Mouse (Mus musculus): ENCODE data around the gene Map4k3. TPM values are rescaled to one million over a fixed set of nuclear protein-coding genes. Genes with fewer than 3 reads are reported as not detected.

Gene Map4k3
- polyA plus RNA-seq, 1 experiment from 2014 or later, result 5.5 TPM

DNA sequence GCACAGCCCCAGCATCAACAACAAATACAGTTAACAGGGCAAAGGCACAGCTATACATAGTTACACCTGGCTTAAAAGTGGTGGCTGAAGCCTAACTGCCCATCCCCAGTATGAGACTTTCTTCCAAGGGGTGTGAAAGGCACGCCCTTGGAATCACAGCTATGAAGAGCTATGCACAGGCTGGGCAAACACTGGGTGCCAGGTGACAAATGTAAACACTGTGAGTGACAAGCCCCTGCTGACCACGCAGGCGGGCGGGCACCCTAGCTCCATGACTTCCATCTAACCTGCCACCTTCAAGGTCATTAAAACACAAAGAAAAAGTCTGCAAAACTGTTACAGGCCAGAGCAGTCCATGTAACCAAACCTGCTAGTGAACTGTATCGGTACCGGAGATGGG lies 19.5 kb downstream of the Map4k3 start:
- Histone ChIP-seq H3K4me2 (ENCODE audit: low read depth, low read length) (no peak overlapping the region), H3K36me3 (replicated peaks; ENCODE audit: insufficient read depth, low read length) (no peaks in the 10 kb centered on the region), H3K9ac (replicated peaks) (no peak overlapping the region), H3K9me3 (ENCODE audit: low read length) (no peaks in the 10 kb centered on the region), H3K4me1 (ENCODE audit: insufficient read depth) (peaks cover 21% of the 10 kb centered on the region), H3K27ac (ENCODE audit: low read depth) (no peak overlapping the region), H3K27me3 (ENCODE audit: insufficient read depth, low read length) (no peaks in the 10 kb centered on the region), H3K4me3 (ENCODE audit: low read depth, low read length) (no peak overlapping the region)
- no peak for DNase-seq
- WGBS (ENCODE audit: insufficient replicate concordance), result 81% methylated on average over 6 of the region's 6 CpGs
- no peak for ATAC-seq
- TF ChIP-seq CTCF (IDR thresholded peaks at IDR 0.05; ENCODE audit: low read depth), result no peak
- TF ChIP-seq EP300 (IDR thresholded peaks at IDR 0.05; ENCODE audit: low read depth), result no peak

DNA sequence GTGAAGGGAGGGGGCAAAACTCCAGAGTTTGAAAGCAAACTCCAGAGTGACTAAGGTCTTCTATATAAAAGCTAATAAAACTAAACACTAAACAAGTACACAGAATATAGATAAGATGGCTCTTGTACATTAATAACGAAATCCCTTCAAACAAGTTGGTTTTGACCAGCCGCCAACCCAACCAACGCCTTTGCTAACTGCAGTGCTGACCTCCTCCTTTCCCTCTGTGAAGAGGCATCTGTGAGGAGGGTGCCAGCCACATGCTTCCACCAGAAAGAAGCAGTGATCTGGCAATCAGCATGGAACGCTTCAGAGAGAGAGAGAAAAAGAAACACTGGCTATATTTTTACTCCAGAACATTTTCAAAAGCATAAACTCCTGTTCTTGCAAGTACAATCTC lies 21.1 kb downstream of the Map4k3 start:
- H3K4me2 ChIP-seq (ENCODE audit: low read depth, low read length), result no peak overlapping the region
- H3K27ac ChIP-seq (ENCODE audit: low read depth), result no peak overlapping the region
- no peak for TF ChIP-seq EP300 (IDR thresholded peaks at IDR 0.05; ENCODE audit: low read depth)
- TF ChIP-seq CTCF (IDR thresholded peaks at IDR 0.05; ENCODE audit: low read depth), result no peak
- no peak overlapping the region for H3K9ac ChIP-seq (replicated peaks)
- no peaks in the 10 kb centered on the region for H3K27me3 ChIP-seq (ENCODE audit: insufficient read depth, low read length)
- peaks cover 19% of the 10 kb centered on the region for H3K4me1 ChIP-seq (ENCODE audit: insufficient read depth)
- WGBS (ENCODE audit: insufficient replicate concordance), result 59% methylated on average over 4 of the region's 4 CpGs
- no peaks in the 10 kb centered on the region for H3K36me3 ChIP-seq (replicated peaks; ENCODE audit: insufficient read depth, low read length)
- ATAC-seq (no peak), DNase-seq (no peak)
- H3K9me3 ChIP-seq (ENCODE audit: low read length), result no peaks in the 10 kb centered on the region
- no peak overlapping the region for H3K4me3 ChIP-seq (ENCODE audit: low read depth, low read length)

- Histone ChIP-seq H3K4me2 (ENCODE audit: low read depth, low read length) (no peak overlapping the region), H3K27ac (ENCODE audit: low read depth) (no peak overlapping the region), H3K9me3 (ENCODE audit: low read length) (no peaks in the 10 kb centered on the region), H3K36me3 (replicated peaks; ENCODE audit: insufficient read depth, low read length) (no peaks in the 10 kb centered on the region), H3K4me1 (ENCODE audit: insufficient read depth) (peaks cover 19% of the 10 kb centered on the region), H3K27me3 (ENCODE audit: insufficient read depth, low read length) (no peaks in the 10 kb centered on the region), H3K9ac (replicated peaks) (no peak overlapping the region), H3K4me3 (ENCODE audit: low read depth, low read length) (no peak overlapping the region)
- no peak for DNase-seq
- no peak for ATAC-seq
- WGBS (ENCODE audit: insufficient replicate concordance), result 43% methylated on average over 6 of the region's 6 CpGs
- TF ChIP-seq CTCF (IDR thresholded peaks at IDR 0.05; ENCODE audit: low read depth) (no peak), EP300 (IDR thresholded peaks at IDR 0.05; ENCODE audit: low read depth) (no peak)
These were observed 21.7 kb downstream of the Map4k3 start for GRCm38 (mm10) chr17:80706608-80707007.

- ATAC-seq (no peak), DNase-seq (no peak)
- Histone ChIP-seq H3K4me2 (ENCODE audit: low read depth, low read length) (no peak overlapping the region), H3K36me3 (replicated peaks; ENCODE audit: insufficient read depth, low read length) (no peaks in the 10 kb centered on the region), H3K4me3 (ENCODE audit: low read depth, low read length) (no peak overlapping the region), H3K27ac (ENCODE audit: low read depth) (no peak overlapping the region), H3K9me3 (ENCODE audit: low read length) (no peaks in the 10 kb centered on the region), H3K27me3 (ENCODE audit: insufficient read depth, low read length) (no peaks in the 10 kb centered on the region), H3K9ac (replicated peaks) (no peak overlapping the region), H3K4me1 (ENCODE audit: insufficient read depth) (peaks cover 7% of the 10 kb centered on the region; the same call in 1 of the 2 replicates)
- TF ChIP-seq EP300 (IDR thresholded peaks at IDR 0.05; ENCODE audit: low read depth) (no peak), CTCF (IDR thresholded peaks at IDR 0.05; ENCODE audit: low read depth) (no peak)
- 70% methylated on average over 5 of the region's 5 CpGs for WGBS (ENCODE audit: insufficient replicate concordance)
These were observed 26.6 kb downstream of the Map4k3 start for GRCm38 (mm10) chr17:80701687-80702086.

DNA sequence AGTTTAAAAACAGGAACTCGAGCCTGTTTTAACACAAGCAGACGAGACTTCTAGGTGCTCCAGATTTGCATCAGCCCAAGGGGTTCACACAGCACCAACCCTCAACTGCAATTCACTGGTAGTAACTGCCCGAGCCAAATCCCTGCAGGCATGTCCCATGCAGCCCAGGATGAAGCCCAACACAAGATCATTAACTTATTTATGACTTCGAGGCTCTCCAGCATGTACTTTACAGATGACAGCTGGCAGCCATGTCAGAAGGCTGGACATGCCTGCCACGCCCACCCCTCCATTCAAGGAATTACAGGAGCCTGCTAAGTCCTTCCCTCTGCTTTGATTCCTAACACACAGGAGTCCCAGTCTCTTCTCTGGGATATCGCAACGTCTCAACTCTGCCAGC lies 29.4 kb downstream of the Map4k3 start:
- Histone ChIP-seq H3K9me3 (ENCODE audit: low read length) (no peaks in the 10 kb centered on the region), H3K4me3 (ENCODE audit: low read depth, low read length) (no peak overlapping the region), H3K4me1 (ENCODE audit: insufficient read depth) (peaks cover 6% of the 10 kb centered on the region; the same call in 1 of the 2 replicates), H3K9ac (replicated peaks) (no peak overlapping the region), H3K27ac (ENCODE audit: low read depth) (no peak overlapping the region), H3K4me2 (ENCODE audit: low read depth, low read length) (no peak overlapping the region), H3K36me3 (replicated peaks; ENCODE audit: insufficient read depth, low read length) (no peaks in the 10 kb centered on the region), H3K27me3 (ENCODE audit: insufficient read depth, low read length) (no peaks in the 10 kb centered on the region)
- DNase-seq (no peak), ATAC-seq (no peak)
- WGBS (ENCODE audit: insufficient replicate concordance), result 63% methylated on average over 7 of the region's 7 CpGs
- TF ChIP-seq EP300 (IDR thresholded peaks at IDR 0.05; ENCODE audit: low read depth), result no peak

DNA sequence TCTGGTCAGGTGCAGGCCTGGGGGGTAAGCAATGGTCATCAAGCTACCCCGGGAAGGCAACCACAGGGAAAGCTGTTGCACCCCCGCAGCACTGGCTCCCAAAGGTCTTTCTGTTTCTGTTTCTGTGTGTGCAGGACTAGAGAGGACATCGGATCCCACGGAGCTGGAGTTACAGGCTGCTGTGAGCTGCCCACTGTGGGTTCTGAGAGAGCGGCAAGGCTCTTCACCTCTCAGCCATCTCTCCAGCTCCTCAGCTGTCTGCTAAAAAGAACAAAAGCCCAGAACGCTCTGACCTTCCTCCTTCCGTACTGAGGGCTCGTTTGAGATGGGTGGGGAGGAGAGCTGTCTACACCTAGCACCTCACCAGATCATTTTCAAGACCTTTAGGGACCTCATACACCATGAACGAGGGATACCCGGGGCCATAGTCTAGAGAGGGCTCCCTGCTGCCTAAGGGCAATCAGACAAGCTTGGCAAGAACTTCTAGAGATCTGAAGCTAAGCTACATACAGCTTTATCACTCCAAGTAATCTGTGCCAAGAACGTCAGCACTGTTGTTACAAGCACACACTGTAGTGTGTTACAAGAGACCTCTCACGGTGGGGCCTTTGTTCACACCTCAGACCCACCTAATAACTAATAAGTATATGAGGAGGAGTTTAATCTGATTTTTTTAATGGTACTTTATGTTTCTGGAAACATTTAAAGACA lies 29.9 kb downstream of the Map4k3 start:
- TF ChIP-seq CTCF (IDR thresholded peaks at IDR 0.05; ENCODE audit: low read depth) (no peak), EP300 (IDR thresholded peaks at IDR 0.05; ENCODE audit: low read depth) (no peak)
- Histone ChIP-seq H3K9ac (replicated peaks) (no peak overlapping the region), H3K27me3 (ENCODE audit: insufficient read depth, low read length) (no peaks in the 10 kb centered on the region), H3K27ac (ENCODE audit: low read depth) (no peak overlapping the region), H3K4me3 (ENCODE audit: low read depth, low read length) (no peak overlapping the region), H3K9me3 (ENCODE audit: low read length) (no peaks in the 10 kb centered on the region), H3K4me2 (ENCODE audit: low read depth, low read length) (no peak overlapping the region), H3K4me1 (ENCODE audit: insufficient read depth) (peaks cover 7% of the 10 kb centered on the region; the same call in 1 of the 2 replicates), H3K36me3 (replicated peaks; ENCODE audit: insufficient read depth, low read length) (no peaks in the 10 kb centered on the region)
- ATAC-seq (no peak), DNase-seq (no peak)
- WGBS (ENCODE audit: insufficient replicate concordance), result 66% methylated on average over 12 of the region's 12 CpGs

Data from liver, postnatal 0 days (tissue).